Mouse (Mus musculus): ENCODE measurements around the gene Nap1l1.

GRCm38 (mm10) chr10:111544311-111544710, 71.3 kb downstream of the Nap1l1 start:
- TF ChIP-seq GATA1 (IDR thresholded peaks at IDR 0.05; ENCODE audit: borderline replicate concordance, low read length) (no peak), FLI1 (IDR thresholded peaks at IDR 0.05; ENCODE audit: low read length) (no peak)
